Mouse (Mus musculus): ENCODE data around the gene Mrpl58.

DNA sequence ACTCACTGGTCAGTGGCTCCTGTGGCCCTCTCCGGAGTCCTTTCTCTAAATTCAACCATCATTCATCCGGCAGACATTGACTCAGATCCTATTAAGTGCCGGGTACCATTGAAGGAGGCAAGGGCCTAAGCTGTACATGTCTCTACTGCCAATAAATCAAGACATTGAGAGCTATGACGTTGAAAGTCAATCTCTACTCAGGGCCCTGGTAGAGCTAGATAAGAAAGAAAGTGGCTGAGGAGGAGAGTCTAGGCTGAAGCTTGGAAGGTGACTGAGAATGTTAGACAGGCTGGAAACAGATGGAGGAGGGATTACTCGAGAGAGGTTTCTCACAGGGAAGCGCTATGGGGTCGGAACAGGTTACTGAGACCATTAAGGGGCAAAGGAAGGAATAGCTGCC, 33.2 kb upstream of the Mrpl58 start:
- no peak for TF ChIP-seq CTCF (IDR thresholded peaks at IDR 0.05; ENCODE audit: control insufficient read depth, insufficient read depth, insufficient replicate concordance, low read depth, low read length)
- TF ChIP-seq POLR2A (IDR thresholded peaks at IDR 0.05; ENCODE audit: control insufficient read depth, low read depth, low read length): no peak

Data from testis, adult 2 months (tissue).